7 mouse cellular contexts compared by ENCODE assay signal in the genomic region with DNA sequence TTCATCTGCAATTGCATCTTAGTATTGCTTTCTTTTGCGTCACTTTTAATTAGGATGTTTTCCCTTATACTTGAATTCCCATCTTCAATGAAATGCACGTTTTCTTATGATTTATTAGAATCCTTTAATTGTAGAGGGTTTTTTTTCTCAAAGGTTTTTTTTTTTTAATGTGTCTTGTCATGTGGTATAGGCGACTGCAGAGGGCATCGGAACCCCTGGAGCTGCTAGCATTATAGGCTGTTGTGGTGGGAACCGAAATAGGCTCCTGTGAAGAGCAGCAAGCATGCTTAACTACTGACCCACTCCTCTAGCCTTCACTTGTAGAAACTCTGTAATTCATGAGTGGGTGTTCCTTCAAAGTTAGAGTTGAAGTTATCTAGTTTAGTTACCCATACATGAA. TPM values are rescaled to one million over a fixed set of nuclear protein-coding genes. Genes with fewer than 3 reads are reported as not detected.
A peak's percentile ranks its signal among the peaks of the same experiment; 100 is the strongest.
DNase-seq lines count a peak whose midpoint lies in the region; ATAC-seq and TF ChIP-seq lines count a peak whose summit lies in the region.

No protein-coding gene starts in this region.

- no peak for ATAC-seq in embryonic facial prominence, embryonic 12.5 days (ENCODE audit: insufficient number of reproducible peaks, insufficient read depth, low FRiP score, low TSS enrichment)
- ATAC-seq in limb, embryonic 12.5 days (ENCODE audit: insufficient number of reproducible peaks, insufficient read depth, low FRiP score, low TSS enrichment, low read depth) = no peak

- H3K4me2 ChIP-seq in embryonic facial prominence, embryonic 12.5 days (replicated peaks) = peak overlapping the region; percentile 58
- peak overlapping the region; percentile 71 for H3K4me2 ChIP-seq in limb, embryonic 12.5 days

- TF ChIP-seq CTCF in thymus, adult 2 months (IDR thresholded peaks at IDR 0.05; ENCODE audit: borderline replicate concordance, control insufficient read depth, extremely low read depth, insufficient read depth, low read length, poor library complexity) = no peak

- peak; percentile 23 for DNase-seq in thymus, postnatal 14 days
- no peak for DNase-seq in thymus, postnatal 36 days
- peak; percentile 44 for DNase-seq in splenic B cell, adult 2 months (ENCODE audit: low read depth, low spot score)
- DNase-seq in testis, postnatal 10 days (ENCODE audit: low spot score) = no peak
- DNase-seq in thymus, adult 2 months = no peak

- H3K36me3 ChIP-seq in embryonic facial prominence, embryonic 12.5 days = peaks cover 15% of the 10 kb centered on the region
- peaks cover 18% of the 10 kb centered on the region for H3K36me3 ChIP-seq in limb, embryonic 12.5 days
- H3K36me3 ChIP-seq in splenic B cell, adult 2 months (ENCODE audit: control insufficient read depth, insufficient read depth, low read length, poor library complexity, severe bottlenecking) = no peaks in the 10 kb centered on the region
- H3K36me3 ChIP-seq in thymus, adult 2 months (ENCODE audit: control insufficient read depth, insufficient read depth, low read length) = peaks cover 4% of the 10 kb centered on the region; the same call in 1 of the 2 replicates

- 16% methylated on average over 5 of the region's 5 CpGs for WGBS in embryonic facial prominence, embryonic 12.5 days
- 14% methylated on average over 5 of the region's 5 CpGs for WGBS in limb, embryonic 12.5 days
- WGBS in thymus, adult 2 months = 8% methylated on average over 5 of the region's 5 CpGs

- no peak for TF ChIP-seq POLR2A in thymus, adult 2 months (IDR thresholded peaks at IDR 0.05; ENCODE audit: control insufficient read depth, extremely low read depth, insufficient read depth, low read length, poor library complexity)

- no peak overlapping the region for H3K27ac ChIP-seq in embryonic facial prominence, embryonic 12.5 days
- no peak overlapping the region for H3K27ac ChIP-seq in limb, embryonic 12.5 days
- H3K27ac ChIP-seq in thymus, adult 2 months (ENCODE audit: control insufficient read depth, insufficient read depth, low read length) = no peak overlapping the region

- peaks cover 21% of the 10 kb centered on the region; the same call in 1 of the 2 replicates for H3K4me1 ChIP-seq in embryonic facial prominence, embryonic 12.5 days
- peaks cover 18% of the 10 kb centered on the region for H3K4me1 ChIP-seq in limb, embryonic 12.5 days (replicated peaks)
- H3K4me1 ChIP-seq in thymus, adult 2 months (replicated peaks; ENCODE audit: control insufficient read depth, insufficient read depth, low read length) = peaks cover 6% of the 10 kb centered on the region; the same call in 1 of the 2 replicates

- H3K9me3 ChIP-seq in embryonic facial prominence, embryonic 12.5 days = no peaks in the 10 kb centered on the region
- H3K9me3 ChIP-seq in limb, embryonic 12.5 days = no peaks in the 10 kb centered on the region

- H3K9ac ChIP-seq in embryonic facial prominence, embryonic 12.5 days = peak overlapping the region; percentile 95
- peak overlapping the region; percentile 99 for H3K9ac ChIP-seq in limb, embryonic 12.5 days (replicated peaks)

- peak overlapping the region; percentile 99 for H3K4me3 ChIP-seq in embryonic facial prominence, embryonic 12.5 days
- peak overlapping the region; percentile 99 for H3K4me3 ChIP-seq in limb, embryonic 12.5 days (replicated peaks)
- H3K4me3 ChIP-seq in thymus, adult 2 months (ENCODE audit: control insufficient read depth, insufficient read depth, low read length) = no peak overlapping the region

- H3K27me3 ChIP-seq in embryonic facial prominence, embryonic 12.5 days = no peaks in the 10 kb centered on the region
- H3K27me3 ChIP-seq in limb, embryonic 12.5 days = no peaks in the 10 kb centered on the region
- no peaks in the 10 kb centered on the region for H3K27me3 ChIP-seq in splenic B cell, adult 2 months (ENCODE audit: control insufficient read depth, insufficient read depth, low read length, poor library complexity, severe bottlenecking)
- no peaks in the 10 kb centered on the region for H3K27me3 ChIP-seq in thymus, adult 2 months (ENCODE audit: control insufficient read depth, insufficient read depth, low read length)

RNA-seq across cellular contexts. Expression of a gene that starts 1.1 kb away (rescaled TPM):
- 108 and 112 TPM in 2 replicates for polyA plus RNA-seq in embryonic facial prominence, embryonic 12.5 days (2016; fragmentation: Nextera tagmentation; extraction: Ambion mirVana)
- 103 and 112 TPM in 2 replicates for polyA plus RNA-seq in limb, embryonic 12.5 days (2016; fragmentation: Nextera tagmentation; extraction: Ambion mirVana)
- polyA plus RNA-seq in thymus, adult 2 months (2012; rRNA removed) = 37.6 and 47.0 TPM in 2 replicates

RNA-seq across cellular contexts. Expression of a gene that starts 22.0 kb away (rescaled TPM):
- polyA plus RNA-seq in embryonic facial prominence, embryonic 12.5 days (2016; fragmentation: Nextera tagmentation; extraction: Ambion mirVana) = 190 and 198 TPM in 2 replicates
- 213 TPM in 2 replicates for polyA plus RNA-seq in limb, embryonic 12.5 days (2016; fragmentation: Nextera tagmentation; extraction: Ambion mirVana)
- polyA plus RNA-seq in thymus, adult 2 months (2012; rRNA removed) = 48.1 and 53.5 TPM in 2 replicates

RNA-seq across cellular contexts. Expression of a gene that starts 47.5 kb away (rescaled TPM):
- polyA plus RNA-seq in embryonic facial prominence, embryonic 12.5 days (2016; fragmentation: Nextera tagmentation; extraction: Ambion mirVana) = not detected in 2 replicates
- polyA plus RNA-seq in limb, embryonic 12.5 days (2016; fragmentation: Nextera tagmentation; extraction: Ambion mirVana) = not detected in 2 replicates
- 0.04 TPM in 1 of 2 replicates, not detected in the other for polyA plus RNA-seq in thymus, adult 2 months (2012; rRNA removed)

Comparison
In these comparisons a context has a peak if more than half of its experiments do, and no peak if none do; other contexts are left out.
1. DNase-seq: peak in thymus, postnatal 14 days (single experiment) and splenic B cell, adult 2 months (single experiment); none in thymus, postnatal 36 days (0 of 2), testis, postnatal 10 days (single experiment) and thymus, adult 2 months (single experiment).